Comparison of ENCODE assay signal across 7 mouse cellular contexts in the genomic region with DNA sequence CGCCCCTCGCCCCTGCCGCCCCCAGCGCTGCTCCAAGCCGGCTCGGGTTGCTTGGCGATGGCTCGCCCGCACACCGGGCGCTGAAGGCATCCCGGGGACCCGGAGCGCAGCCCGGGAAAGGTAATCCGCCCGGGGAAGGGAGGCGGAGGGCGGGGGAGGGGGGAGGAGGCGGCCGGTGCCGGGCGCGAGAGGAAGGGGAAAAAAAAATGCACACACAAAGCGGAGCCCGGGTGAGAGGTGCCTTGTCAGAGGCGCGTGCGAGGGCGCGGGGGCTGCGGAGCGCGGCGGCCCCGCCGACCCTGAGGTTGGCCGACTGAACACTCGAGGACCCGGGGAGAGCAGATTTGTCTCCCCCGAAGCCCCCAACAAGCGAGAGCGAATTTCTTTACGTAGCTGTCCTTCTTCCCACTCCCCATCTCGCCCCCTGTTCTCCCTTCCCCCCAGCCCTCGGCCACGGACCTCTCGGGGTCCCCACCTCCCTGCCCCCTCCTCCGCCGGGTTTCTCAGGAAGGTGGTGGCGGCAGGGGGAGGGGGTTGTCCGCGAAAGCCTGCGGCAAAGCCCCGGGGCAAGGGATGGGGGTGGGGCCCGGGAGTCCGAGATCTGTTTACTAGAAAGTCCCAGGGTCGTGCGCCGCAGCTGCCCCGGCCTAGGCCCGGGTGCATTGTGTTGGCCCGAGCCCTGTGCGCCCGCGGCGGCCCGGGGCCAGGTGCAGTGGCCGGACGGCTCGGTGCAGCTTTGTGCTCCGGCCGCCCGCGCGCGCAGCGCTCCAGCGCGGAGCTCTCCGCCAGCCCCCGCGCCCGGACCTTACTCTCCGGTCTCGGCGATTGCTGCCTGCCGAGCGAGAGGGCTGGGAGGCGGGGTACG. TPM values are rescaled to one million over a fixed set of nuclear protein-coding genes. Genes with fewer than 3 reads are reported as not detected.
DNase-seq lines count a peak whose midpoint lies in the region; ATAC-seq and TF ChIP-seq lines count a peak whose summit lies in the region.

No protein-coding gene starts in this region.

- peak overlapping the region; percentile 97 for H3K4me3 ChIP-seq in left cerebral cortex, adult 2 months

- DNase-seq in adrenal gland, adult 18-20 months (ENCODE audit: low spot score in 2 of 2), result peak; percentile 51 to 63
- DNase-seq in cerebellum, adult 8-10 months, result peak; percentile 64
- peak; percentile 63 to 70 for DNase-seq in left cerebral cortex, adult 2 months (ENCODE audit: extremely low spot score in 1 of 2, low spot score in 2 of 2)
- DNase-seq in right cerebral cortex, postnatal 25 days, result peak; percentile 76

- peak overlapping the region; percentile 98 for H3K27ac ChIP-seq in left cerebral cortex, adult 2 months

- ATAC-seq in frontal cortex, adult (ENCODE audit: low TSS enrichment), result peak; percentile 54
- ATAC-seq in hematopoietic stem cell, adult 5-6 weeks (replicated peaks in 1 of 2; ENCODE audit: insufficient read depth in 1 of 2, low FRiP score in 2 of 2, low TSS enrichment in 1 of 2, low read depth in 1 of 2, poor library complexity in 2 of 2, severe bottlenecking in 2 of 2), result peak; percentile 20 to 42; a peak in 1 of 4 replicates
- ATAC-seq in megakaryocyte progenitor cell, adult 5-6 weeks (replicated peaks; ENCODE audit: poor library complexity), result peak; percentile 38

- intact Hi-C loops in left cerebral cortex, adult 2 months (cut with DNase I), result loop anchor here (1.0 to 5.0 kb wide), 5 partner anchors 25 to 263 kb away; no protein-coding TSS in a partner anchor

- TF ChIP-seq CTCF in left cerebral cortex, adult 2 months (IDR thresholded peaks at IDR 0.05), result no peak

RNA-seq across cellular contexts. Expression of a gene that starts 0.9 kb away (rescaled TPM):
- total RNA-seq in adrenal gland, adult 18-20 months (2021), result 10 to 100 TPM; 18.3 to 21.9 TPM
- total RNA-seq in hematopoietic stem cell, adult 5-6 weeks (2017), result 0.89 and 1.2 TPM in 2 replicates
- 10 to 100 TPM; 30.7 to 32.8 TPM for total RNA-seq in left cerebral cortex, adult 2 months (2021)
- 0.25 and 1.3 TPM in 2 replicates for total RNA-seq in megakaryocyte progenitor cell, adult 5-6 weeks (2015)
- total RNA-seq in megakaryocyte progenitor cell, adult 5-6 weeks (2017), result 0.30 TPM in 1 of 2 replicates, not detected in the other

Comparison
In these comparisons a context has a peak if more than half of its experiments do, and no peak if none do; other contexts are left out.
1. Peak in every context shown above with its lines: DNase-seq, ATAC-seq, H3K4me3 ChIP-seq and H3K27ac ChIP-seq.